Mouse (Mus musculus) thymus, adult 2 months (tissue): Measurements from ENCODE around the gene Pnkp.

Source experiments
- CTCF ChIP-seq: fragments of 200-500 bp; IDR thresholded peaks from 2 replicates; pipeline ENCODE4 v1.5.1; 2012; ENCODE audit warnings: mild to moderate bottlenecking, control low read depth, low read length, moderate library complexity, borderline replicate concordance; ENCODE audit not compliant: control insufficient read depth, poor library complexity, insufficient read depth; ENCODE audit errors: extremely low read depth
- POLR2A ChIP-seq: fragments of 200-500 bp; IDR thresholded peaks from 2 replicates; pipeline ENCODE4 v1.6.1; 2012; ENCODE audit warnings: mild to moderate bottlenecking, low read length, control low read depth, moderate library complexity; ENCODE audit not compliant: control insufficient read depth, poor library complexity, insufficient read depth; ENCODE audit errors: extremely low read depth

DNA sequence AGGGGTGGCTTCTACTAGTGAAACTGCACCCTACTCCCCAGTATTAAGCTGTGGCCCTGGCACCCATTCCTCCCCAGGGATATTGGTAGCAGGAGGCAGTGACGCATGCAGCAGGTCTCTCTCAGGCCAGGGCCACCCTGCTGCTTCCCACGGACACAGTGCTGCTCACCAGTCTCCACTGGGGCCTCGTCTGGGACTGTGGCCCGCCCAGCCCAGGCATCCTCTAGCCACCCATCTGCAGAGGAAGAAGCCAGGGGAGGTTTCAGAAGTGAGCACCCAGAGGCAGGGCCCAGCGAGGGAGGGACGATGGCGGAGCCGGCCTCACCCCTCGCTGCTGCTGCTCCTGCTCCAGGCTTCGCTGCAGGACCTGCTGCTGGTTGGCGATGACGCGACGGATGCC lies 6.3 kb downstream of the Pnkp start:
- TF ChIP-seq CTCF (no peak), POLR2A (no peak)
